Mouse (Mus musculus) heart, embryonic 16.5 days (tissue): ENCODE measurements around the gene Gtf3a. TPM values are rescaled to one million over a fixed set of nuclear protein-coding genes. Genes with fewer than 3 reads are reported as not detected.
"Not testable (repeated sequence)": the region's sequence is repeated elsewhere in the genome, so short reads cannot be mapped to it uniquely, and the experiment has no call there.

Experiments used
- ATAC-seq: fragments of 200-750 bp; cut with Nextera tagmentation; replicated peaks from 2 replicates; pipeline ENCODE4 v1.8.0; 2017; ENCODE audit warnings: moderate number of reproducible peaks; ENCODE audit not compliant: insufficient read depth, low FRiP score; ENCODE audit errors: extremely low read depth
- H3K27ac ChIP-seq: fragments of 300-500 bp; sonication (generic); 2 replicates; pipeline ENCODE4 v1.5.1; 2014; ENCODE audit warnings: mild to moderate bottlenecking, low read length, control low read depth, moderate library complexity
- H3K27me3 ChIP-seq: fragments of 300-500 bp; sonication (generic); 2 replicates; pipeline ENCODE4 v1.6.1; 2014; ENCODE audit warnings: low read length, mixed read lengths; ENCODE audit not compliant: control insufficient read depth, insufficient read depth
- H3K36me3 ChIP-seq: fragments of 300-500 bp; sonication (generic); 2 replicates; pipeline ENCODE4 v1.6.1; 2014; ENCODE audit not compliant: control insufficient read depth, insufficient read depth
- H3K4me1 ChIP-seq: fragments of 300-500 bp; sonication (generic); 2 replicates; pipeline ENCODE4 v1.6.1; 2014; ENCODE audit warnings: low read length, mixed read lengths; ENCODE audit not compliant: control insufficient read depth, insufficient read depth
- H3K4me2 ChIP-seq: fragments of 300-500 bp; sonication (generic); 2 replicates; pipeline ENCODE4 v1.6.1; 2014; ENCODE audit warnings: low read depth, mild to moderate bottlenecking, control low read depth, low read length
- H3K4me3 ChIP-seq: fragments of 300-500 bp; sonication (generic); 2 replicates; pipeline ENCODE4 v1.5.1; 2014; ENCODE audit warnings: mild to moderate bottlenecking, control low read depth, low read length
- H3K9ac ChIP-seq: fragments of 300-500 bp; sonication (generic); 2 replicates; pipeline ENCODE4 v1.6.1; 2014; ENCODE audit warnings: low read length, control low read depth
- H3K9me3 ChIP-seq: fragments of 300-500 bp; sonication (generic); replicated peaks from 2 replicates; pipeline ENCODE4 v1.6.1; 2016; ENCODE audit warnings: low read length; ENCODE audit not compliant: control insufficient read depth
- WGBS: fragments of 180-500 bp; shearing (Covaris S2); extraction: QIAGEN DNeasy Blood & Tissue Kit; methylation state at CpG from one replicate; pipeline ENCODE4 v1.1.7; 2014; 5-methylcytosine and 5-hydroxymethylcytosine counted together
- polyA plus RNA-seq: library from polyadenylated mRNA; unstranded; fragments of >200 nt; fragmentation: Nextera tagmentation; extraction: Ambion mirVana; gene quantifications from 2 replicates; pipeline ENCODE4 v1.2.1, GENCODE M21; 2015

The Gtf3a gene
- polyA plus RNA-seq, 1 experiment from 2014 or later = 86.0 TPM

DNA sequence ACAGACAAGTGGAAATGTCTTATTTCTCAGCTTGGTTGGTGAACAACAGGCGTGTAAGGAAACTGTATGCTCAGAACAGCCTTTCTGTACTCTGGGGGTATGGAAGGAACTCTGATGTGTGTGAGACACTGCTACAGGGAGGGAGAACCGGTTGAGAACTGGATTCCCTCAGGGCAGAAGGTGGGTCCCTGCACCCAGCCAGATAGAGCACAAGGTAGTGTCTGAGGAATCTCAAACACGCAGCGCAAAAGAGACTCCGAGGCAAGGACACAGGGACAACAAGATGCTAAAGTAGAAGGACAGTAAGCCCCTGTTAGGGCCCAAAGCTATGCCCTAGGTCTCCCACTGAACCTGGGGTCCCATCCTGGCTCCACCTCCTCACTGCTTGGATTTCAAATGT lies 21.8 kb upstream of the Gtf3a start:
- peaks cover 2% of the 10 kb centered on the region; the same call in 1 of the 2 replicates for H3K9me3 ChIP-seq
- ATAC-seq = no peak

DNA sequence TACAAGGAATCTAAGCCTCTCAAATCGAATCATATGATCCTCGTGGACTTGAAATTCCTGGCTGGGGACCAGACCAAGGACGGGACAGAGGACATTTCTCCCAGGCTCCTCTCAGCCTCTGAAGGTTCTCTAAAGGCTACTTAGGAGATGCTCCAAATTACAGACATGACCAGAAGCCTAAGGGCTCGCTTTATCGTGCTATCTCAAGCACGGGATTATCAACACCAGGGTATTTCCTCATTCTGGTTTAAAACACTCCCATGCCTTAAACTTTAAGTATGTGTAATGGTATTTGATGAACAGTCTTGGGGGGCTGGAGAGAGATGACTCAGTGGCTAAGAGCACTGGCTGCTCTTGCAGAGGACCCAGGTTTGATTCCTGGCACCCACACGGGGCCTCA lies 17.0 kb upstream of the Gtf3a start:
- H3K4me1 ChIP-seq = no peaks in the 10 kb centered on the region
- no peak overlapping the region for H3K27ac ChIP-seq
- no peaks in the 10 kb centered on the region for H3K27me3 ChIP-seq
- H3K9me3 ChIP-seq = no peaks in the 10 kb centered on the region
- no peak overlapping the region for H3K9ac ChIP-seq
- WGBS = 77% methylated on average over 7 of the region's 7 CpGs
- ATAC-seq = no peak
- H3K4me2 ChIP-seq = no peak overlapping the region
- no peak overlapping the region for H3K4me3 ChIP-seq
- no peaks in the 10 kb centered on the region for H3K36me3 ChIP-seq

More for the DNA sequence above, 21.8 kb upstream of the Gtf3a start:
- Histone ChIP-seq H3K27ac (no peak overlapping the region), H3K4me3 (no peak overlapping the region), H3K36me3 (no peaks in the 10 kb centered on the region), H3K9ac (no peak overlapping the region), H3K27me3 (no peaks in the 10 kb centered on the region), H3K4me2 (no peak overlapping the region), H3K4me1 (no peaks in the 10 kb centered on the region)
- WGBS = 66% methylated on average over 5 of the region's 5 CpGs

DNA sequence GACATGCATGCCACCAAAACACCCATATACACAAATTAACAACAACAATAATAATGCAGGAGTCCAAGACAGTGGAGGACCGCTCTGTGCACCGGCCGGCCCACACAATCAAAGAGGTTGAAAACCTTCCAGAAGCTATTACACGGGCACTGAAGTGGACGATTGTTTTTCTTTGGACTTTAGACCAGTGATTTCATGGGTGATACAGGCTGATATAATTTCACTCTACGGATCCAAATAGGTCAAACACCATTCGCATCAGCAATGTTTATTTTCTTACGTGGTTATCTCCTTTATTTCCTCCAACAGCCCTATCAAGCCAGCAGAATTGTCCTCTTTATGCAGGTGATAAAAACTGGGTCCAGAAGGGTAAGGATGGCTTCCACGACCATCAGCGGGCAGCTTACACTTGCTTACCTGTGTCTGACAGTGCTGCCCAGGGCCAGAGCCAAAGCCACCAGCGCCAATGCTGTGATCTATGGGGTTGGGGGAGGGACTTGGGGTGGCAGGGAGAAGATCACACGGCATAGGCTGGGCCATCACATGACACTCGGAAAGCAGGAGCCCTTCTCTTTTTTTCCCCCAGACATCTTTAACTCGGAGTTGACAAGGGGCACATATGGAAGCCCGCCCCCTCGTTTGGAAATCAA lies 16.4 kb upstream of the Gtf3a start:
- WGBS = 72% methylated on average over 16 of the region's 16 CpGs
- no peaks in the 10 kb centered on the region for H3K27me3 ChIP-seq
- no peak overlapping the region for H3K9ac ChIP-seq
- no peak overlapping the region for H3K4me3 ChIP-seq
- H3K36me3 ChIP-seq = no peaks in the 10 kb centered on the region
- no peak for ATAC-seq
- no peak overlapping the region for H3K4me2 ChIP-seq
- H3K9me3 ChIP-seq = no peaks in the 10 kb centered on the region
- no peaks in the 10 kb centered on the region for H3K4me1 ChIP-seq
- H3K27ac ChIP-seq = no peak overlapping the region

DNA sequence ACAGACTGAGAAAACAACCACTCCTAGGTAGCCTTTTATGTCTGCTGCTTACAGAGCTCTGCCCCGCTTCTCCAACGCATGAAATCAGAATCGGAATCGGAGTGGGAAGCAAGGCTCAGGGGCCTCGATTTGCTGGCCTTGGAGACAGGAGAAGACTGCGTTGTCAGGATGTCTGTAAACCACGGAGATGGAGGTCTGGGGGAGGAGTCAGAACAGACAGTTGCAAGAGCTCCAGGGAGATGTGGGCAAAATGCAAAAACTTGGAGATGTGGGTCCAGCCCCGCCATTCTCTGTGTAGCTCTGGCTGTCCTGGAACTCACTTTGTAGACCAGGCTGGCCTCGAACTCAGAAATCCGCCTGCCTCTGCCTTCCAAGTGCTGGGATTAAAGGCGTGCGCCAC lies 15.0 kb upstream of the Gtf3a start:
- H3K4me2 ChIP-seq = no peak overlapping the region
- no peak for ATAC-seq
- no peak overlapping the region for H3K4me3 ChIP-seq
- no peaks in the 10 kb centered on the region for H3K36me3 ChIP-seq
- no peak overlapping the region for H3K27ac ChIP-seq
- WGBS = 80% methylated on average over 12 of the region's 12 CpGs
- H3K9ac ChIP-seq = no peak overlapping the region
- no peaks in the 10 kb centered on the region for H3K4me1 ChIP-seq
- H3K9me3 ChIP-seq = no peaks in the 10 kb centered on the region
- no peaks in the 10 kb centered on the region for H3K27me3 ChIP-seq

GRCm38 (mm10) chr5:146937541-146938503 lies 10.6 kb upstream of the Gtf3a start:
- peaks cover 3% of the 10 kb centered on the region for H3K9me3 ChIP-seq
- ATAC-seq = no peak
- 75% methylated on average over 32 of the region's 32 CpGs for WGBS

GRCm38 (mm10) chr5:146939109-146939796 lies 9.2 kb upstream of the Gtf3a start:
- H3K4me2 ChIP-seq = no peak overlapping the region
- H3K27ac ChIP-seq = no peak overlapping the region
- 80% methylated on average over 16 of the region's 16 CpGs for WGBS
- no peaks in the 10 kb centered on the region for H3K27me3 ChIP-seq
- no peak overlapping the region for H3K9ac ChIP-seq
- ATAC-seq = no peak
- peaks cover 3% of the 10 kb centered on the region for H3K9me3 ChIP-seq
- H3K4me1 ChIP-seq = no peaks in the 10 kb centered on the region
- H3K36me3 ChIP-seq = no peaks in the 10 kb centered on the region
- no peak overlapping the region for H3K4me3 ChIP-seq

More at GRCm38 (mm10) chr5:146937541-146938503, 10.6 kb upstream of the Gtf3a start:
- Histone ChIP-seq H3K4me3 (no peak overlapping the region), H3K4me1 (no peaks in the 10 kb centered on the region), H3K4me2 (no peak overlapping the region), H3K27me3 (no peaks in the 10 kb centered on the region), H3K27ac (no peak overlapping the region), H3K36me3 (no peaks in the 10 kb centered on the region), H3K9ac (no peak overlapping the region)

- no peak overlapping the region for H3K27ac ChIP-seq
- H3K4me2 ChIP-seq = no peak overlapping the region
- no peaks in the 10 kb centered on the region for H3K27me3 ChIP-seq
- no peak for ATAC-seq
- no peaks in the 10 kb centered on the region for H3K4me1 ChIP-seq
- H3K9me3 ChIP-seq = peaks cover 7% of the 10 kb centered on the region
- no peak overlapping the region for H3K4me3 ChIP-seq
- WGBS = 26% methylated on average over 7 of the region's 7 CpGs
- no peak overlapping the region for H3K9ac ChIP-seq
- H3K36me3 ChIP-seq = no peaks in the 10 kb centered on the region
These were observed 8.2 kb upstream of the Gtf3a start for GRCm38 (mm10) chr5:146940219-146940618.

- not testable (repeated sequence) for H3K9ac ChIP-seq, ATAC-seq, H3K9me3 ChIP-seq, H3K4me3 ChIP-seq, H3K27me3 ChIP-seq, H3K4me1 ChIP-seq, H3K36me3 ChIP-seq, H3K27ac ChIP-seq, H3K4me2 ChIP-seq
- 24% methylated on average over 2 of the region's 2 CpGs for WGBS
These were observed 6.5 kb upstream of the Gtf3a start for GRCm38 (mm10) chr5:146941939-146942338.
